Mouse (Mus musculus): Measurements from ENCODE around the gene Nelfcd.

DNA sequence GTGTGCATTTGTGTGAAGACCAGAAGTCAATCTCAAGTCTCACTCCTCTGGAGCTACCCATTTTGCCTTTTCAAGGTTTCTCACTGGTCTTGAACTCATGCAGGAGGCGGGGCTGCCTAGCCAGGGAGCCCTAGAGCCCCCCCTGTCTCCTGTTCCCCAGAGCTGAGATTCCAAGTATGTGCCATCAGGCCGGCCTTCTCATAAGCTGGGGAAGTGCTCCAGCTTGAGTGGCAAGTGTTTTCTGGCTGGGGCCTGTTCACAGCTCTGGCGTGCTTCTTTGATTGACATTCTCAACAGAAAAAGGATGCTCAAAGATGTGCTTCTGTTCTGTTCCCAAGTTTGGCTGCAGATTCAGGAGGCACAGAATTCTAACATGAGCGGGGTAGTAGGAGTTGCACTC, 15.2 kb upstream of the Nelfcd start:
- TF ChIP-seq GATA1 (IDR thresholded peaks at IDR 0.05; ENCODE audit: low read length) (no peak), TAL1 (IDR thresholded peaks at IDR 0.05; ENCODE audit: low read length) (no peak)

Data from erythroblast, embryonic 14.5 days (primary cell).